Mouse (Mus musculus): ENCODE data around the gene Hhatl. TPM values are rescaled to one million over a fixed set of nuclear protein-coding genes. Genes with fewer than 3 reads are reported as not detected.

Hhatl gene
- 0.50 and 0.55 TPM in 2 replicates for polyA plus RNA-seq (2015; fragmentation: Nextera tagmentation; extraction: Ambion mirVana)

DNA sequence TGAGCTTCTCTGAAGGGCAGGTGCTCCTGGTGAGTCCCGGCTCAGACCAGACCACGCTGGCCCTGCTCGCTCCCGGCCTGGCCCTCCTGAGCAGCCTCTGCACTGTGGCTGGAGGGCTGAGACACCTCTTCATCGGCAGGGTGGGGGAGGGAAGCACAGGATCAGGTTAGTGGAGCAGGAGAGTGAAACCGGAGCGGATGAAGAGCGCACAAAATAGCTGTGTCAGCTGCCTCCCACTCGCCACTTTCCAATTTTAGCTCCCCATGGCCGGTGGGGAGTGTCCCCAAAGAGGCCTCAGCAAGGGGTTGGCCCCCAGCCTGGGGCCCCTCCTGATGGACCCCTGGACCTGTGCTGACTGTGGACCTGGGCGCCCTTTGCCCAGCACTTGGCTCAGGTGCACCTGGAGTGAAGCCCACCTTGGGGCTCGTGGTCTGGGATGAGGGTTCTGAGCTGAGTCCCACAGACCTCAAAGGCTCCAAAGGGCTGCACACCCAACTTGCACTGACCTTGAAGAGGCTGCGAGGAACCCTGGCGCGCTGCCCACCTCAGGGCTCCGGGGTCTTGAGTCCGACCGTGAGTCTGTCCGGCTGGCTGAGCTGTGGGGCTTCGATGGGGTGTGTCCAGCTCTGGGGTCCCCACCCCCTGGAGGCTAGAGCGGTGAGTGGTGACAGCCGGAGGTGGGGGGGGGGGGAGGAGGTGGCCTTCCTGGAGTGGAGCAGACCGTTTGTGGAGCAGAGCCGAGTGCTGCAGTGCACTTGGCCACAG lies at the start of gene Hhatl:
TSS of gene Hhatl (minus strand) at position 751 of the 765 bp plus-strand sequence.
- Histone ChIP-seq H3K36me3 (ENCODE audit: control insufficient read depth, insufficient read depth, low read length) (no peaks in the 10 kb centered on the region), H3K4me1 (ENCODE audit: control insufficient read depth, insufficient read depth, low read depth, low read length) (peaks cover 2% of the 10 kb centered on the region; the same call in 1 of the 2 replicates), H3K9me3 (ENCODE audit: control insufficient read depth, low read length) (no peaks in the 10 kb centered on the region), H3K27me3 (replicated peaks; ENCODE audit: control insufficient read depth, insufficient read depth, low read length) (peaks cover 2% of the 10 kb centered on the region; the same call in 1 of the 2 replicates), H3K4me3 (ENCODE audit: low read length) (no peak within 1 kb of the TSS), H3K9ac (ENCODE audit: low read depth, low read length) (no peak within 1 kb of the TSS), H3K4me2 (ENCODE audit: low read length) (no peak within 1 kb of the TSS), H3K27ac (ENCODE audit: low read depth, low read length) (no peak within 1 kb of the TSS)
- ATAC-seq = 0 out of 2 replicates have a peak, but pooled peaks have one; percentile 32
- 50% methylated on average over 24 of the region's 24 CpGs for WGBS

DNA sequence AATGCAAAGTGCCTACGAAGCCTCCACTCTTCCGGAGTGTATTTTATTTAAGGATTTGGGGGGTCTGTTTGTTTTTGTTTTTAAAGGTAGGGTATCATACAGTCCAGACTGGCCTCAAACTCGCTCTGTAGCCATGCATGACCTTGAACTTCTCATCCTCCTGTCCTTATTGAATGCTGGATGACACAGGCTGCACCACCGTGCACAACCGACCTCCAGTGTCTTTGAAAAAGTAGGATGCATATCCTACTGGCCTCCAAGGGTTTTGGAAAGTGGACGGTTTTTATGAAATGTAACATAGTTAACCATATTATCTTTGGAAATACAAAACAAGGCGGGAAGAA lies 47.3 kb upstream of the Hhatl start:
- H3K4me1 ChIP-seq (ENCODE audit: control insufficient read depth, insufficient read depth, low read depth, low read length) = no peaks in the 10 kb centered on the region; the same call in 1 of the 2 replicates
- H3K36me3 ChIP-seq (ENCODE audit: control insufficient read depth, insufficient read depth, low read length) = no peaks in the 10 kb centered on the region
- peak; percentile 66 for ATAC-seq
- H3K4me2 ChIP-seq (ENCODE audit: low read length) = peak overlapping the region; percentile 65
- peak overlapping the region; percentile 41 for H3K9ac ChIP-seq (ENCODE audit: low read depth, low read length)
- no peak overlapping the region for H3K27ac ChIP-seq (ENCODE audit: low read depth, low read length)
- H3K27me3 ChIP-seq (replicated peaks; ENCODE audit: control insufficient read depth, insufficient read depth, low read length) = no peaks in the 10 kb centered on the region
- H3K4me3 ChIP-seq (ENCODE audit: low read length) = peak overlapping the region; percentile 46
- WGBS = 29% methylated on average over 7 of the region's 7 CpGs
- H3K9me3 ChIP-seq (ENCODE audit: control insufficient read depth, low read length) = peaks cover 2% of the 10 kb centered on the region; the same call in 1 of the 2 replicates

DNA sequence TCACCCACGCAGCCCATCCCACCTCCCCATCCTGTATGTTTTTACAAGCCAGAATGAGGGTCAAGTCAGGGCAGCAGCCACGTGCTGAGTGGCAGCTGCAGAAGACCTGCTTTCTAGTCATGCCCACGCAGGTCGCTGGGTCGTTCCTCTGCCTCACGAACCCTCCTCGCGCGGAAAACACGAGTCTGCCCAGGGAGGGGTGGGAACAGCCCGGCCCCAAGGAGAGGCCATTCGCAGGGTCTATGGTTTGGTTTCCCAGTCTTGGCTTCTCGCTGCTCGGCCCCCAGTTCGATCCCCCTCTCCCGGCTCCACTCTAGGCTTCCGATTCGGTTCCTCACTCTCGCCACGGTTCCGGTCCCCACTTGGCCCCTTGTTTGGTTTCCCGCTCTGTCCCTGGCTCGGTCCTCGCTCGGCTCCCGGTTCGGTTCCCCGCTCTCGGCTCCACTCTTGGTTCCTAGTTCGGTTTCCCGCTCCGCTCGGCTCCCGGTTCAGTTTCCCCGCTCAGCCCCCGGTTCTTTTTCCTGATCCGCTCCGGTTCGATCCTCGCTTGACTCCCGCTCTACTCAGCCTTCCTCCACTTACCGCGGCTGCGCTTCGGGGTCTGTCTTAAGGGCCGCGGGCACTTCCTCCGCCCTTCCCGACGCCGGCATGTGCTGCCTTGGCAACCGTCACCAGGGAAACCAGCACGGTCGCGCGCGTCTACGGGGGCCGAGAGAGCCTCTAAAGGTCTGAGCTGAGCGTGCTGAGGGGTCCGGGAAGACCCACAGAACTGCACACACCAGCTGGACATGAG lies 46.7 kb upstream of the Hhatl start, which contains the start of gene Ccdc13:
TSS of gene Ccdc13 (minus strand) at position 633 of the 793 bp plus-strand sequence.
- peak within 1 kb of the TSS; percentile 41 for H3K9ac ChIP-seq (ENCODE audit: low read depth, low read length)
- ATAC-seq = peak; percentile 94
- peak within 1 kb of the TSS; percentile 65 for H3K4me2 ChIP-seq (ENCODE audit: low read length)
- no peaks in the 10 kb centered on the region for H3K36me3 ChIP-seq (ENCODE audit: control insufficient read depth, insufficient read depth, low read length)
- no peaks in the 10 kb centered on the region; the same call in 1 of the 2 replicates for H3K4me1 ChIP-seq (ENCODE audit: control insufficient read depth, insufficient read depth, low read depth, low read length)
- WGBS = 3% methylated on average over 57 of the region's 61 CpGs
- H3K9me3 ChIP-seq (ENCODE audit: control insufficient read depth, low read length) = peaks cover 2% of the 10 kb centered on the region; the same call in 1 of the 2 replicates
- no peaks in the 10 kb centered on the region for H3K27me3 ChIP-seq (replicated peaks; ENCODE audit: control insufficient read depth, insufficient read depth, low read length)
- no peak within 1 kb of the TSS for H3K27ac ChIP-seq (ENCODE audit: low read depth, low read length)
- peak within 1 kb of the TSS; percentile 46 for H3K4me3 ChIP-seq (ENCODE audit: low read length)

DNA sequence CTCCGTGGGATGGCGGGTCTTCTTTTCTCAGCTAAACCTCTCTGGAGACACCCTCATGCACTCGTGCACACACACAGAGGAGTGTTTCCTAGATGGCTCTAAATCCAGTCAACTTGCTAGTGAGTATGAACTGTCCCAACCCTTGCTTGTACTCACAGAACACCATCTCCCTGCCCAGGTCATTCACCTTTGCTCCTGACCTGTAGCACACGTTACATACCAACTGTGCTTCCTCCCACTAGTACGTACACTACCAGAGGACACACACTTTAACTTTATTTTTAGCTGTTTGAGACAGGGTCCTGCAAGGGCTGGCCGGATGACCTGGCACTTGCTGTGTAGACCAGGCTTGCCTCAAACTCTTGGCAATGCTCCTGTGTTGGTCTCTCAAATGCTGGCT lies 45.7 kb upstream of the Hhatl start:
- H3K9me3 ChIP-seq (ENCODE audit: control insufficient read depth, low read length) = peaks cover 2% of the 10 kb centered on the region; the same call in 1 of the 2 replicates
- no peak overlapping the region for H3K4me3 ChIP-seq (ENCODE audit: low read length)
- H3K9ac ChIP-seq (ENCODE audit: low read depth, low read length) = no peak overlapping the region
- H3K36me3 ChIP-seq (ENCODE audit: control insufficient read depth, insufficient read depth, low read length) = no peaks in the 10 kb centered on the region
- H3K4me2 ChIP-seq (ENCODE audit: low read length) = no peak overlapping the region
- H3K4me1 ChIP-seq (ENCODE audit: control insufficient read depth, insufficient read depth, low read depth, low read length) = no peaks in the 10 kb centered on the region; the same call in 1 of the 2 replicates
- no peak overlapping the region for H3K27ac ChIP-seq (ENCODE audit: low read depth, low read length)
- no peak for ATAC-seq
- H3K27me3 ChIP-seq (replicated peaks; ENCODE audit: control insufficient read depth, insufficient read depth, low read length) = no peaks in the 10 kb centered on the region
- WGBS = 92% methylated on average over 6 of the region's 6 CpGs

DNA sequence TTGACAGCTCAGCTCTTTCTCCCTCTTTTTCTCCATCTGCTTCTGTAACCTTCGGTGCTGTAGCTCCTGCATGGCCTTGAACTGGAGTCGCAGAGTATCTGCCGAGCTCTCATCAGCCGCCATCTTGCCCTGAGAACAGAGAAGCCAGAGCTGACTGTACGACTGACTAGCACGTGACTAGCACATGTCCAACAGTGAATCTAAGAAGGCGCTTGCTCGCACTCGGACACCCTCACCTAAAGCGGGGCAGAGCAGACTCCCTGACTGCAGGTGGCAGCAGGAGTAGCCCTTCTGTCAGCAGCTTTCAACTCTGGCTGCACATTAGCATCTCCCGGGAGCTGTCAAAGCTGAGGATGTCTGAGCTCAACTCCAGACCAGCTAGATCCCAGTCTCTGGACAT lies 41.5 kb upstream of the Hhatl start:
- no peak overlapping the region for H3K9ac ChIP-seq (ENCODE audit: low read depth, low read length)
- peaks cover 2% of the 10 kb centered on the region; the same call in 1 of the 2 replicates for H3K9me3 ChIP-seq (ENCODE audit: control insufficient read depth, low read length)
- H3K36me3 ChIP-seq (ENCODE audit: control insufficient read depth, insufficient read depth, low read length) = no peaks in the 10 kb centered on the region
- H3K27ac ChIP-seq (ENCODE audit: low read depth, low read length) = no peak overlapping the region
- H3K27me3 ChIP-seq (replicated peaks; ENCODE audit: control insufficient read depth, insufficient read depth, low read length) = no peaks in the 10 kb centered on the region
- H3K4me2 ChIP-seq (ENCODE audit: low read length) = no peak overlapping the region
- WGBS = 87% methylated on average over 11 of the region's 11 CpGs
- no peak overlapping the region for H3K4me3 ChIP-seq (ENCODE audit: low read length)
- no peak for ATAC-seq
- H3K4me1 ChIP-seq (ENCODE audit: control insufficient read depth, insufficient read depth, low read depth, low read length) = no peaks in the 10 kb centered on the region

DNA sequence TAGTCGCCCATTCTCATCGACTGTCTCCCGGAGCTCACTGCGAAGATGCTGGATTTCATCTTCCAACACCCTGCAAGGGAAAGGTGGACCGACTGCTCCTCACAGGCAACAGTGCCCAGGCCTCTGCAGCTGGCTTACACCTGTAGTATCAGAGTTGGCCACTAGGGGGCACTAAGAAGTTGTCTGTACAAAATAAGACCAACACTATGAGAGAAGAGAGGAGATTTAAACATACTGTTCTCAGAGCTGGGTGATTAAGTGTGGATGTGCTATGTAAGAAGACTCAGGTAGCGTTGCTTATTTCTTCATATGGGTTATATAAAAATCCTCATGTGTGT lies 38.6 kb upstream of the Hhatl start:
- no peak overlapping the region for H3K27ac ChIP-seq (ENCODE audit: low read depth, low read length)
- H3K9ac ChIP-seq (ENCODE audit: low read depth, low read length) = no peak overlapping the region
- no peaks in the 10 kb centered on the region for H3K4me1 ChIP-seq (ENCODE audit: control insufficient read depth, insufficient read depth, low read depth, low read length)
- H3K4me3 ChIP-seq (ENCODE audit: low read length) = no peak overlapping the region
- ATAC-seq = peak; percentile 79
- peaks cover 2% of the 10 kb centered on the region; the same call in 1 of the 2 replicates for H3K9me3 ChIP-seq (ENCODE audit: control insufficient read depth, low read length)
- no peaks in the 10 kb centered on the region for H3K36me3 ChIP-seq (ENCODE audit: control insufficient read depth, insufficient read depth, low read length)
- no peaks in the 10 kb centered on the region for H3K27me3 ChIP-seq (replicated peaks; ENCODE audit: control insufficient read depth, insufficient read depth, low read length)
- H3K4me2 ChIP-seq (ENCODE audit: low read length) = no peak overlapping the region
- WGBS = 24% methylated on average over 6 of the region's 6 CpGs

DNA sequence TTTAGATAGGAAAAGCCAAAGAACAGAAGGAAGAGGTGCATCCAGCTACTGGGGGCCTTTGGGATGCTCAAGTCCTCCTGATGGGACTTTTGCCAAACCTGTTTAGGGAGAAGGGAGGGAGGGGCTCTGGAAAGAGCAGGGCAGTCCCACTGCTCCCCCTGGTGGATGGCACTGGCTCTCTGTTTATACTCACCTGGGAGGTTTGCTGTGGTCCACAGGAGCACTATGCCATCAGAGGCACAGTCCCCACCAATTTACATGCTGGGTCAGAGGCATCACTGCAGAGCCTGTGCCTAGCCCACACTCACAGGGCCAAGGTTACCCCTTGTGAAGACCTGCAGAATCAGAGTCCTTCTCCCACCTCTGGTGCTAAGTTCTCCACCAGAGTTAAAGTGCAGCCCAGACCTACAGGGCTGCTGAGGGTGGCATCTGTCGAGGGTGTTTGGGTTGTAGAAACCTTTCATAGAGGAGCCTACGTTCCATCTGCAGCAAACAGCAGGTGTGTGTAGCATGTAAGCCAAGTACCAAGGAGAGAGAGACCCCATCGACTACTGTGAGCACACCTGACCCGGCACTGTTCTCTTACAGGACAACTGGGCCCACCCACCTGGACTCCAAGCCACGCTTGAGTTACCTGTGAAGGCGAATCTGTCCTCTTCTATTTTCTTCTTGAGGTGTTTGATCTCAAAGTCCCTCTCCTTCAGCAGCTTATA lies 38.1 kb upstream of the Hhatl start:
- H3K4me3 ChIP-seq (ENCODE audit: low read length) = no peak overlapping the region
- H3K9ac ChIP-seq (ENCODE audit: low read depth, low read length) = no peak overlapping the region
- no peak overlapping the region for H3K4me2 ChIP-seq (ENCODE audit: low read length)
- no peaks in the 10 kb centered on the region for H3K27me3 ChIP-seq (replicated peaks; ENCODE audit: control insufficient read depth, insufficient read depth, low read length)
- no peaks in the 10 kb centered on the region for H3K9me3 ChIP-seq (ENCODE audit: control insufficient read depth, low read length)
- ATAC-seq = peak; percentile 34; the same call in 1 of the 2 replicates
- WGBS = 87% methylated on average over 6 of the region's 6 CpGs
- no peaks in the 10 kb centered on the region for H3K4me1 ChIP-seq (ENCODE audit: control insufficient read depth, insufficient read depth, low read depth, low read length)
- H3K36me3 ChIP-seq (ENCODE audit: control insufficient read depth, insufficient read depth, low read length) = no peaks in the 10 kb centered on the region
- H3K27ac ChIP-seq (ENCODE audit: low read depth, low read length) = no peak overlapping the region

DNA sequence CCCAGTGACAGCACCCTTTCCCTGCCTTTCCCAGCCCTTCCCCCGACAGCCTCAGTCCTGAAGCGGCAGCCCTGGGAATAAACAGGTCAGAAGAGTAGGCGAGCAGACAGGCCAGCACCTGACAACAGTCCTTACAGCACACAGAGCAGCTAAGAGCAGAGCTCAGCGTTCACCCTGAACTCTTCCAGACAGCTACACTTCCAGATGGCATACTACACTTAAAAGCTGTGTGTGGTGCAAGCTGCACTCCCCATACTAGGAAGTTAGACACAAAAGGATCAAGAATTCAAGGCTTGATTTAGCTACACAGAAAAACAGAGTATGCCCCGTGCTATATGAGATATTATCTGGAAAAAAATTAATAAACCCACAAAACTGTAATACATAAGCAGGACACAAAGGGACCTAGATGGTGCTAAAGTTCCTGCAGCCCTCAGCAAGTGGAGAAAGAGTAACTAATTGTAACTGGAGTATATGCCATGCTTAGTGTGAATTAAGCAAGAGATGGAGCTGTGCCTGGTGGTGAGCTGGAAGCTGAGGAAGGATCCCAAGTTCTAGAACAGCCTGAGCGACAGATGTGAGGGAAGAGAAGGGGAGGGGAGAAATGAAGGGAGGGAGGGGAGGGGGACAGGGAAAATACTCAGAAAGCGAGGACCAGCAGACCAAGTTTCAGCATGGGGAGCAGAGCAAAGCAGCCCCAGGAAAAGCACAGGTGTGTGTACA lies 37.1 kb upstream of the Hhatl start:
- Histone ChIP-seq H3K4me1 (ENCODE audit: control insufficient read depth, insufficient read depth, low read depth, low read length) (no peaks in the 10 kb centered on the region), H3K36me3 (ENCODE audit: control insufficient read depth, insufficient read depth, low read length) (no peaks in the 10 kb centered on the region), H3K4me2 (ENCODE audit: low read length) (no peak overlapping the region), H3K27me3 (replicated peaks; ENCODE audit: control insufficient read depth, insufficient read depth, low read length) (no peaks in the 10 kb centered on the region), H3K27ac (ENCODE audit: low read depth, low read length) (no peak overlapping the region), H3K4me3 (ENCODE audit: low read length) (no peak overlapping the region), H3K9me3 (ENCODE audit: control insufficient read depth, low read length) (no peaks in the 10 kb centered on the region), H3K9ac (ENCODE audit: low read depth, low read length) (no peak overlapping the region)
- 72% methylated on average over 7 of the region's 7 CpGs for WGBS
- no peak for ATAC-seq

Measured in hindbrain, embryonic 16.5 days (tissue).